Mouse (Mus musculus): ENCODE results near the gene Lmod3.

DNA sequence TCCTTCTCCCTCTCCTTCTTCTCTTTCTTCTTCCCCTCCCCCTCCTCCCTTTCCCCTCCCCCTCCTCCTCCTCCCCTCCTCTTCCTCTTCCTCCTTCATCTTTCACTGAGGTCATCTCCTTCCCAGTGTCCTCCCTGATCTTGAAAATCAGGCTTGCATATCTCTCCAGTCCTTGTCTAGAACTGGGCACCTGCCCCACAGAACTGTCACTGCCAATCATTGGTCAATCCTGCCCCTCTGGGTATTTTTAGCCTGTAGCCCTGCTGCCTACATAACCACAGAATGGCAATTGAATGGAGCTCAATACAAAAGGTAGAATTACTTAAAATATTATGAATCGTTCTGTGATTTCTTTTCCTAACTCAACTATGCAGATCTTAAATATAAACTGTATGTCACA is 5.9 kb upstream of the Lmod3 start:
- TF ChIP-seq POLR2A (IDR thresholded peaks at IDR 0.05; ENCODE audit: control insufficient read depth, extremely low read depth, insufficient read depth, low read length, poor library complexity) (no peak), CTCF (IDR thresholded peaks at IDR 0.05; ENCODE audit: borderline replicate concordance, control insufficient read depth, extremely low read depth, insufficient read depth, low read length, poor library complexity) (no peak)
